9 mouse cellular contexts compared by ENCODE assay signal in genomic region chr13:81426896-81427755, GRCm38 (mm10).
A peak's percentile ranks its signal among the peaks of the same experiment; 100 is the strongest.
DNase-seq lines count a peak whose midpoint lies in the region; ATAC-seq and TF ChIP-seq lines count a peak whose summit lies in the region.
"Had no signal": no experiment of that assay in that cellular context is flagged by ENCODE, and none has a peak within 500 bp of the region (broad histone marks: within the 10 kb centered on the region; RNA-seq: fewer than 3 reads in every experiment).

No protein-coding gene starts in this region.

- H3K36me3 ChIP-seq in hindbrain, embryonic 10.5 days = peaks cover 84% of the 10 kb centered on the region
- H3K36me3 ChIP-seq in hindbrain, embryonic 12.5 days = peaks cover 8% of the 10 kb centered on the region
- H3K36me3 ChIP-seq in ES-E14 (ENCODE audit: control insufficient read depth, insufficient read depth, low read length, poor library complexity, severe bottlenecking) = no peaks in the 10 kb centered on the region
- H3K36me3 ChIP-seq in midbrain, embryonic 11.5 days (ENCODE audit: control insufficient read depth, insufficient read depth, low read length) = peaks cover 19% of the 10 kb centered on the region
- H3K36me3 ChIP-seq: limb, embryonic 13.5 days had no signal

- H3K4me2 ChIP-seq in hindbrain, embryonic 12.5 days (replicated peaks) = no peak overlapping the region
- H3K4me2 ChIP-seq in midbrain, embryonic 11.5 days = no peak overlapping the region
- H3K4me2 ChIP-seq: limb, embryonic 13.5 days had no signal

- no peaks in the 10 kb centered on the region for H3K27me3 ChIP-seq in hindbrain, embryonic 10.5 days (ENCODE audit: insufficient read depth, poor library complexity, severe bottlenecking)
- no peaks in the 10 kb centered on the region for H3K27me3 ChIP-seq in hindbrain, embryonic 12.5 days
- H3K27me3 ChIP-seq in midbrain, embryonic 11.5 days (ENCODE audit: control insufficient read depth, insufficient read depth, low read length) = no peaks in the 10 kb centered on the region
- H3K27me3 ChIP-seq: limb, embryonic 13.5 days had no signal

- no peaks in the 10 kb centered on the region for H3K4me1 ChIP-seq in hindbrain, embryonic 10.5 days (replicated peaks)
- no peaks in the 10 kb centered on the region for H3K4me1 ChIP-seq in hindbrain, embryonic 12.5 days
- peaks cover 0 to 13% of the 10 kb centered on the region in 2 experiments; a peak in 3 of 4 replicates for H3K4me1 ChIP-seq in ES-E14 (ENCODE audit: control insufficient read depth in 2 of 2, insufficient read depth in 2 of 2, low read length in 2 of 2, poor library complexity in 1 of 2)
- no peaks in the 10 kb centered on the region for H3K4me1 ChIP-seq in midbrain, embryonic 11.5 days (ENCODE audit: control insufficient read depth, insufficient read depth, low read length)
- H3K4me1 ChIP-seq: limb, embryonic 13.5 days had no signal

- H3K9me3 ChIP-seq in hindbrain, embryonic 10.5 days = no peaks in the 10 kb centered on the region
- H3K9me3 ChIP-seq in hindbrain, embryonic 12.5 days (replicated peaks) = no peaks in the 10 kb centered on the region
- H3K9me3 ChIP-seq in ES-E14 (ENCODE audit: control insufficient read depth, insufficient read depth, low read depth, low read length) = no peaks in the 10 kb centered on the region
- H3K9me3 ChIP-seq in midbrain, embryonic 11.5 days (ENCODE audit: control insufficient read depth, low read length) = no peaks in the 10 kb centered on the region
- H3K9me3 ChIP-seq: limb, embryonic 13.5 days had no signal

- no peak overlapping the region for H3K4me3 ChIP-seq in hindbrain, embryonic 10.5 days
- H3K4me3 ChIP-seq in hindbrain, embryonic 12.5 days = no peak overlapping the region
- H3K4me3 ChIP-seq in ES-E14 (ENCODE audit: insufficient read depth in 1 of 2, low read depth in 1 of 2, low read length in 2 of 2, poor library complexity in 1 of 2, severe bottlenecking in 1 of 2) = no peak overlapping the region
- no peak overlapping the region for H3K4me3 ChIP-seq in midbrain, embryonic 11.5 days (ENCODE audit: low read depth, low read length)
- H3K4me3 ChIP-seq: limb, embryonic 13.5 days had no signal

- ATAC-seq in hindbrain, embryonic 12.5 days (ENCODE audit: low FRiP score) = no peak
- peak; percentile 40; the same call in 1 of the 2 replicates for ATAC-seq in midbrain, embryonic 11.5 days (ENCODE audit: low FRiP score)

- no peak overlapping the region for H3K9ac ChIP-seq in hindbrain, embryonic 12.5 days
- no peak overlapping the region for H3K9ac ChIP-seq in ES-E14 (ENCODE audit: insufficient read depth, low read depth, low read length, poor library complexity, severe bottlenecking)
- no peak overlapping the region for H3K9ac ChIP-seq in midbrain, embryonic 11.5 days (ENCODE audit: low read length)
- H3K9ac ChIP-seq: limb, embryonic 13.5 days had no signal

- 80% methylated on average over 15 of the region's 15 CpGs for WGBS in hindbrain, embryonic 10.5 days
- 78% methylated on average over 15 of the region's 15 CpGs for WGBS in hindbrain, embryonic 12.5 days
- 77% methylated on average over 15 of the region's 15 CpGs for WGBS in midbrain, embryonic 11.5 days

- peak; percentile 43 for DNase-seq in hindbrain, embryonic 10.5 days (ENCODE audit: low spot score)
- DNase-seq in ES-E14 (ENCODE audit: low read depth, low spot score) = peak; percentile 54
- peak; percentile 43 for DNase-seq in cerebellum, adult 8-10 months
- peak; percentile 48 to 67 for DNase-seq in frontal cortex, postnatal 36 days (ENCODE audit: low spot score in 2 of 2)
- peak; percentile 55 to 63 for DNase-seq in layer of hippocampus, postnatal 10 days (ENCODE audit: low spot score in 2 of 2)
- peak; percentile 94 for DNase-seq in midbrain, embryonic 11.5 days (ENCODE audit: low spot score, missing footprints)
- peak; percentile 76 for DNase-seq in testis, postnatal 10 days (ENCODE audit: low spot score)

- in situ Hi-C loops in ES-E14 (cut with MboI; ENCODE audit: low sequenced_read_pairs in 2 of 2, unreplicated experiment in 2 of 2) = no loop called here

- H3K27ac ChIP-seq in hindbrain, embryonic 10.5 days = no peak overlapping the region
- H3K27ac ChIP-seq in hindbrain, embryonic 12.5 days = no peak overlapping the region
- no peak overlapping the region for H3K27ac ChIP-seq in ES-E14 (ENCODE audit: insufficient read depth, low read depth, low read length, poor library complexity, severe bottlenecking)
- no peak overlapping the region for H3K27ac ChIP-seq in midbrain, embryonic 11.5 days (ENCODE audit: low read depth, low read length)
- H3K27ac ChIP-seq: limb, embryonic 13.5 days had no signal

TF ChIP-seq in ES-E14, 5 proteins besides CTCF, POLR2A, EP300 and RAD21:
- TF ChIP-seq ZC3H11A (IDR thresholded peaks at IDR 0.05; ENCODE audit: borderline replicate concordance, low read depth, low read length) = 0 out of 2 replicates have a peak, but pooled peaks have one; percentile 19
- TF ChIP-seq CHD2 (IDR thresholded peaks at IDR 0.05; ENCODE audit: low read depth, low read length) = no peak
- TF ChIP-seq ZNF384 (IDR thresholded peaks at IDR 0.05; ENCODE audit: low read depth, low read length) = no peak
- no peak for TF ChIP-seq HCFC1 (IDR thresholded peaks at IDR 0.05; ENCODE audit: borderline replicate concordance, insufficient read depth, low read length)
- TF ChIP-seq MAFK (IDR thresholded peaks at IDR 0.05; ENCODE audit: insufficient read depth, low read depth, low read length) = no peak

Comparison
In these comparisons a context has a peak if more than half of its experiments do, and no peak if none do; other contexts are left out.
1. DNase-seq: peak in every context shown above with its lines; median percentile 94 in midbrain, embryonic 11.5 days; 76 in testis, postnatal 10 days; 59 in layer of hippocampus, postnatal 10 days; 58 in frontal cortex, postnatal 36 days; 54 in ES-E14; 43 in hindbrain, embryonic 10.5 days; 43 in cerebellum, adult 8-10 months.